Mouse (Mus musculus): ENCODE measurements around the gene Olfr101. TPM values are rescaled to one million over a fixed set of nuclear protein-coding genes. Genes with fewer than 3 reads are reported as not detected.

Olfr101 gene
- total RNA-seq (2023): not detected

GRCm38 (mm10) chr17:37304213-37304612, at the start of gene Olfr101:
Olfr101 (minus strand) TSS chr17:37304313.

GRCm38 (mm10) chr17:37339598-37339997, 35.5 kb upstream of the Olfr101 start, which contains the start of gene Olfr103:
Olfr103 (minus strand) TSS chr17:37339698.

GRCm38 (mm10) chr17:37316954-37317353, 12.8 kb upstream of the Olfr101 start, which contains the start of gene Olfr102:
Olfr102 (minus strand) TSS chr17:37317054.

GRCm38 (mm10) chr17:37283360-37283759, 20.8 kb downstream of the Olfr101 start, which contains the start of gene Olfr99:
Olfr99 (minus strand) TSS chr17:37283460.

GRCm38 (mm10) chr17:37270058-37270701, 33.9 kb downstream of the Olfr101 start, which contains the start of gene H2-M3:
H2-M3 (plus strand) TSS chr17:37270220.

GRCm38 (mm10) chr17:37263626-37264025, 40.5 kb downstream of the Olfr101 start, which contains the start of gene Olfr98:
Olfr98 (minus strand) TSS chr17:37263749.

Other genes with a start within 250 kb of the Olfr101 start
- gene Olfr90, start 215.8 kb downstream of the Olfr101 start, total RNA-seq (2023): not detected
- gene Olfr91, start 206.0 kb downstream of the Olfr101 start, total RNA-seq (2023): not detected
- gene Olfr92, start 184.2 kb downstream of the Olfr101 start, total RNA-seq (2023): not detected
- gene Olfr93, start 142.8 kb downstream of the Olfr101 start, total RNA-seq (2023): not detected
- gene Ubd, start 110.4 kb downstream of the Olfr101 start, total RNA-seq (2023): not detected
- not detected for gene Olfr94, start 103.3 kb downstream of the Olfr101 start, total RNA-seq (2023)
- not detected for gene Olfr95, start 91.2 kb downstream of the Olfr101 start, total RNA-seq (2023)
- gene Olfr96, start 84.2 kb downstream of the Olfr101 start, total RNA-seq (2023): not detected
- gene Olfr97, start 67.0 kb downstream of the Olfr101 start, total RNA-seq (2023): not detected
- not detected for gene Olfr98, start 40.6 kb downstream of the Olfr101 start, total RNA-seq (2023)
- gene H2-M3, start 34.1 kb downstream of the Olfr101 start, total RNA-seq (2023): 1 to 10 TPM; 5.8 to 6.0 TPM
- gene Olfr99, start 20.9 kb downstream of the Olfr101 start, total RNA-seq (2023): not detected
- not detected for gene Olfr102, start 12.7 kb upstream of the Olfr101 start, total RNA-seq (2023)
- gene Olfr103, start 35.4 kb upstream of the Olfr101 start, total RNA-seq (2023): not detected
- gene Olfr104-ps, start 55.3 kb upstream of the Olfr101 start, total RNA-seq (2023): not detected
- not detected for gene Olfr105-ps, start 74.7 kb upstream of the Olfr101 start, total RNA-seq (2023)
- not detected for gene Olfr106-ps, start 86.1 kb upstream of the Olfr101 start, total RNA-seq (2023)
- not detected for gene Olfr107, start 94.9 kb upstream of the Olfr101 start, total RNA-seq (2023)
- gene Olfr108, start 141.2 kb upstream of the Olfr101 start, total RNA-seq (2023): not detected
- gene Olfr109, start 154.6 kb upstream of the Olfr101 start, total RNA-seq (2023): not detected
- gene H2-M2, start 179.2 kb upstream of the Olfr101 start, total RNA-seq (2023): not detected
- not detected for gene Olfr110, start 188.2 kb upstream of the Olfr101 start, total RNA-seq (2023)
- not detected for gene Olfr111, start 203.7 kb upstream of the Olfr101 start, total RNA-seq (2023)

All from neutrophil, adult 59 days (primary cell).